Mouse (Mus musculus) liver, postnatal 0 days (tissue): ENCODE measurements around the gene Mrpl17.

Experiments
- CTCF ChIP-seq: sonication (generic); IDR thresholded peaks from 2 replicates; pipeline ENCODE4 v1.5.1; 2016; ENCODE audit warnings: antibody characterized with exemption, low read depth
- EP300 ChIP-seq: IDR thresholded peaks from 2 replicates; pipeline ENCODE4 v1.6.1; 2016; ENCODE audit warnings: antibody characterized with exemption, low read depth, mild to moderate bottlenecking

- no peak for TF ChIP-seq EP300
- no peak for TF ChIP-seq CTCF
Measured at GRCm38 (mm10) chr7:105812566-105812965, 1.7 kb upstream of the Mrpl17 start.
